Mouse (Mus musculus) 3134 (cell line): ENCODE data around the gene Ube3b.
A peak's percentile ranks its signal among the peaks of the same experiment; 100 is the strongest.

Source experiments
- DNase-seq: peaks from one replicate; pipeline ENCODE4 v3.0.0-alpha.2; 2011; ENCODE audit warnings: low spot score; ENCODE audit not compliant: insufficient read length; ENCODE audit errors: extremely low read depth

Gene Ube3b

GRCm38 (mm10) chr5:114373174-114373573 lies 7.2 kb upstream of the Ube3b start:
- peak; percentile 58 for DNase-seq

GRCm38 (mm10) chr5:114373581-114373980 lies 6.8 kb upstream of the Ube3b start:
- no peak for DNase-seq

- no peak for DNase-seq
Measured at GRCm38 (mm10) chr5:114374409-114375213, 5.8 kb upstream of the Ube3b start.

DNA sequence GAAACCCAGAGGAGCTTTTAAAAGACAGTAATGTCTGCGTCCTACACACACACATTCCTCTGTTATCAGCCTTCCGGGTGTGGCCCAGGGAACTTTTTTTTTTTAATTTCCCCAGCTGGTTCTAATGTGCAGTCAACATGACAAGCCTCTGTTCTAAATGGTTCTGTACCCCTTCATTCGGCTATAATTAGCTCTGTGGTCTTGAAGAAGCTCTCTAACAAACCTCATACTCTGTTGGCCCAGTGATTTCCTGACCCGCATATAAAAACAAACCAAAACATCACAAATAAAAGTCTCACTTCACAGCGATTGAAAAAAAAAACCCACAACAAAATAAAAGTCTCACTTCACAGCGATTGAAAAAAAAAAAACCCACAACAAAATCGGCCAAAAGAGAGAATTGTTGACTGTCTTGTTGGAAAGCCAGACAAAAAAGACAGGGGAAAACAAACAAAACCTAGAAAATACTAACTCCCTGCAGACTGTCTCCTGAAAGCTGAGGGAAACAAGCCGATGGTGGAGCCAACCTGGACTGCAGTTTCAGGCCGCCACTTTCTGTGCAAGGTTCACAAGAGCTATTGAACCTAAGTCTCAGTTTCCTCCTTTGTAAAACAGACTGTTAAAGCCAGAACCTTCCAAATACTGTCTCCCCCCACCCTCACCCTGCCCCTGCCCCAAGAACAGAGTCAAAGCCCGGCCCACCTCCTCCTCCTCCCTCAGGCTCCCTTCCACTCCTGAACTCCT lies 2.1 kb upstream of the Ube3b start:
- no peak for DNase-seq

DNA sequence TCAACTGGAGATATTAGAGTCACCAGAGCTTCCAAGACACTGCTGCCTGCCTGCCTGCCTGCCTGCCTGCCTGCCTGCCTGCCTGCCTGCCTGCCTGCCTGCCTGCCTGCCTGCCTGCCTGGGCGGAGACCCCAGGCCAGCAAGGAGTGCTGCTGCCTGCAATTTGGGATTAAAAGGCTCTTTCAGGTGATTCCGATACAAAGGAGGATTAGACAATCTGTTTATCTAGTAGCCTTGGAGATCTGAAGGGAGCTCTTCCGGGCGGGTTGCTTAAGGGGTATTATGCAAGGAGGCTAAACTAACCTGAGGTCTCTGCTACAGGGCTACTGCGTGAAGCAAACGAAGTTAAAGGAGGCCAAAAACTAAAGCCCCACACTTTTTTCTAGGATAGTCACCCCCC lies 1.5 kb upstream of the Ube3b start:
- DNase-seq: no peak

- DNase-seq: no peak
Measured at GRCm38 (mm10) chr5:114379763-114380162, 644 bp upstream of the Ube3b start.

DNA sequence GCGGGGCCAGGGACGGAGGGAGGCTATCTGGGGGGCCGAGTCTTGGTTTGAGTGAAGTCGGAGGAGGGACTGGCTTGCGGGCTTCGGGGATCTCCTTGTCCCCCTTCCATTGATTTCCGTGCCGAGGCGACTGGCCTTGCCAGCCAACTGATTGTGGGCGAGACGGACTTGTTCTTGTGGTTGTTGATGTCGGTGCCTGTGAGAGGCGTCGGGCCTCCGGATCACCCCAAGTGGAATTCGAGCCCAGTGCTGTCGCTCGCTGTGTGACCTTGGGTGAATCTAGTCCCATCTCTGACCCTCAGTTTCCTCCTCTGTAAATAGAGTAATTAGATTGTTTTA lies 575 bp downstream of the Ube3b start:
- DNase-seq: no peak

DNA sequence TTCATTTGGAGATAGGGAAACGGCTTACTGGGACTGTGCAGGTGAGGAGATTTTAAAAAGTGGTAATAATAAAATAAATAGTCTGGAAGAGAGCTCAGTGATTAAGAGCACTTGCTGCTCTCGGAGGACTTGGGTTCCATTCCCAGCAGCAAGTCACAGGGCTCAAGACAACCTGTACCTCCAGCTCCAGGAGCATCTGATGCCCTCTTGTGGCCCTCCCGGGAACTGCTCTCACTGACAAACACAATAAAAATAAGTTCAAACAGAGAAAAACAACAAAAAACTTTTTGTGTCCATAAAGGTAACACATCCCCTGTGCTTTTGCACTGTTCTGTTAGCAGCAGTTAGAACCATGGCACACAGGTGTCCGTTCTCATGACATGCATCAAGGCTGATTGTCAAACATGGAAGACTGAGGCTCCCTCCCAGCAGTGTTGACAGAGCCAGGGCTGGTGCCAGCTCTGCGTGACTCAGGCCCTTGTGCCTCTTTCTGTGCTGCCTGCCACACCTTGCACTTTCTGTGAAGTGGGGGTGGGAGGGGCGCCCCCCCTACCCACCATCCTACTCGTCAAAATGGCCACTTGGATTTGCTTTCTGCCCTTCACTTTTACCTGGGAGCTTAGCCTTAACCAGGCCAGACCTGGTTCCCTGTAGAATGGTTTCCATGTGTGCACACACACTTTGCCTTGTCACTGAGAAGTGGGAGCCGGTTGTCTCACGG lies 2.9 kb downstream of the Ube3b start:
- DNase-seq: peak; percentile 40

- DNase-seq: no peak
Measured at GRCm38 (mm10) chr5:114384448-114384847, 4.0 kb downstream of the Ube3b start.

DNA sequence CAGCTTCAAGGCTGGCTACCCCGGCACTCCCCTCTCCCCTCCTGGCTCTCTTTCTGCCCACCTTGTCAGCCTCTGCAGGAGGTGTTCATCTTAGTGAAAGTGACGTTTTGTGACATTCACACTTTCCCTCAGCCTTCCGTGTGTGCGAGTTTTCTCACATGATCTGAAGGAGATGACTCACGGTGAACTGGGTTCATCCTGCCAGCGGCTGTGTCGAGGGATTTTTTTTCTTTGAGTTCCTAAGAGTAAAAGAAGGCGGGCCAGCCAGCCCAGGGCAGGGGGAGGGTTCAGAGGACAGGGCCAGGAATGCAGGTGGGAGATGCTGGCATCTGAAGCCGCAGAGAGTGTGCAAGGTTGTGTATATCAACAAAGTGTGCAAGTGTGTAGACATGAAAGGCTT lies 12.8 kb downstream of the Ube3b start:
- DNase-seq: no peak

DNA sequence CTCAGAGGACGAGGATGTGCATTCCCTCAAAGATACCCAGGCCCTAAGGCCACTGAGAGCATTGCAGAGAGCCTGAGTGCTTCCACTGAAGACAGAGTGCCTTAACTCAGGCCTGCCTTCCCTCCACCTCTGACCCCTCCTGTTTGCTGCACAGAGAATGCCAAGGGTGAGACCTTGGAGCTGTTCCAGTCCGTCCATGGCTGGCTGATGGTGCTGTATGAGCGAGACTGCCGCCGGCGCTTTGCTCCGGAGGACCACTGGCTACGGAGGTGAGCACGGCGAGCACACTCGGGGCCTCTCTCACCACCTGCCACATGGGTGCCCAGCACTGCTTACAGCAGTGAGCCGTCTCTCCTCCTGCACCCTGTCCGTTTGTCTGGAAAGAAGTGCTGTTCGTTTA lies 26.2 kb downstream of the Ube3b start:
- DNase-seq: no peak

- DNase-seq: no peak
Measured at GRCm38 (mm10) chr5:114407269-114407668, 26.9 kb downstream of the Ube3b start.

GRCm38 (mm10) chr5:114407810-114408209 lies 27.4 kb downstream of the Ube3b start:
- DNase-seq: peak; percentile 28

DNA sequence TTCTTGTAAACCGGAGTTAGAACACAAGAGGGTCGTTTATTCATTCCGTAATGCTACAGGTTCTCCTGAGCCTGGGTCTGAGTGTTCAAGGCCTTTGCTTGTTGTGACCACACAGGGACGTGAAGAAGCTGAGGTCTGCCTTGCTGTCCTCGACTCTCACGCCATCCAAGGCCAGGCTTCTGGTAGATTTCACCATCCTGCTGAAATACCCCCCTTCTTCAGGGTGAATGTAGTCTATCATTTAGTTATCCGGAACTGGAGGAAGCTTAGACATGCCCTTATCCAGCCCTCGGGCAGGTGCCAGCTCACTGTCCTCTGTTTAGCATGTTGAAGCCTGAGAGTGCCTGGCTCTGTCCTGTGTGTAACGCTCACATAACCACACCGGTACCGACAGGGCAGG lies 28.4 kb downstream of the Ube3b start:
- DNase-seq: no peak

- no peak for DNase-seq
Measured at GRCm38 (mm10) chr5:114410429-114410828, 30.0 kb downstream of the Ube3b start.

- DNase-seq: no peak
Measured at GRCm38 (mm10) chr5:114412361-114412998, 32.1 kb downstream of the Ube3b start.

GRCm38 (mm10) chr5:114413067-114413735 lies 32.8 kb downstream of the Ube3b start:
- no peak for DNase-seq

DNA sequence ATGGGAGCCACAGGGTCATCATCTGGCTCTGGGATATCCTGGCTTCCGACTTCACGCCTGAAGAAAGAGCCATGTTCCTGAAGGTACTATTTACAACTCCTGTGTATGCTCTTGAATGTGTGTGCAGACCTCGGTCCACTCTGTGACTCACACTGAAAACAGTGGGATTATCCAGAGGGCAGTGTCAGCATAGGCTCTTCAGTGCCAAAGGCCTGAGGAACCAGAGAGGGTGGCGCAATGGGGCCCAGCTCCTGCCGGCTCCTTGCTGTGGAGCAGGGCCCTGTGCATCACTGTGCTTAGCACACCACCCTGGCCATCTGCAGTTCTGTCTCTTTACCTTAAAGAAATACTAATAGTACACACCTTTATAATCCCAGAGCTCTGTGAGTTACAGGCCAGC lies 35.2 kb downstream of the Ube3b start:
- DNase-seq: no peak

DNA sequence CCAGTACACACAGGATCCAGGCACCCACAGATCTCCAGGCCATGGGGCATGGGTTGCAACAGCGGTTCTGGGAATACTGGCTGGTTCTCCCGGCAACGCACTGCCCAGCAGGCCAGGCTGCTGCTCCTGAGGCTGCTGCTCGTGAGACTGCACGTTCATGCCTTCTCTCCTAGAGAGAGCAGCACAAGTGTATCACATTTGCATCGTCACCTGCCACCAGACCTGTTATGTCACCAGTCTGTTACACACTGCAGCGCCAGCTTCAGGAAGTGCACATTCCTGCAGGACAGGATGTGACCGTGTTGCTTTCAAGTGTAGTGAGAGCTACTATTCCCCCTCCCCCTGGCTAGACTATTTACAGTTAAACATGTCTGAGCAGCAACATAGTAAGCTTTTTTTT lies 36.4 kb downstream of the Ube3b start:
- no peak for DNase-seq

GRCm38 (mm10) chr5:114418541-114418940 lies 38.1 kb downstream of the Ube3b start:
- no peak for DNase-seq
